In the genomic region with DNA sequence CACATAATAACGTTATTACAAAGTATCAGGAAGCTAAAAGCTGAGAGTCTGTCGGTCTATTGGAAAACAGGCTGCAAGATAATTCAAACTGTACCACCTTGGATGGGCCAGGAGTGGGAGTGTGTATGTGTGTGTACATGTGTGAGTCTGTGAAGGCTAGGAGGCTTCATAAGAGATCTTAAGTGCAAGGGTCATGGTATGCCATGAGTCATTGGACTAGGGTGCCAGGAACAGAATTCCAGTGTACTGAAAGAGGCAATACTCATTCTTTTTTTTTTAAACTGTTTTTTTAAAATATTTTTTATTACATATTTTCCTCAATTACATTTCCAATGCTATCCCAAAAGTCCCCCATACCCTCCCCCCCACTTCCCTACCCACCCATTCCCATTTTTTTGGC, we compare ENCODE assay signal across 15 mouse cellular contexts.
"Had no signal": no experiment of that assay in that cellular context is flagged by ENCODE, and none has a peak within 500 bp of the region (broad histone marks: within the 10 kb centered on the region; RNA-seq: fewer than 3 reads in every experiment).

No protein-coding gene starts in this region.

- H3K4me3 ChIP-seq: megakaryocyte, embryonic 14.5 days; midbrain, embryonic 13.5 days; midbrain, embryonic 15.5 days; neural tube, embryonic 12.5 days; stomach, embryonic 15.5 days had no signal

- H3K4me1 ChIP-seq: megakaryocyte, embryonic 14.5 days; midbrain, embryonic 13.5 days; midbrain, embryonic 15.5 days; neural tube, embryonic 12.5 days; stomach, embryonic 15.5 days had no signal

- H3K9me3 ChIP-seq: megakaryocyte, embryonic 14.5 days; midbrain, embryonic 13.5 days; midbrain, embryonic 15.5 days; neural tube, embryonic 12.5 days; stomach, embryonic 15.5 days had no signal

- H3K36me3 ChIP-seq: midbrain, embryonic 13.5 days; midbrain, embryonic 15.5 days; neural tube, embryonic 12.5 days; stomach, embryonic 15.5 days had no signal

- DNase-seq: lung, adult 18-20 months; lung, embryonic 14.5 days; lung, postnatal 14 days; lung, postnatal 36 days; right cerebral cortex, postnatal 14 days; thymus, postnatal 14 days; thymus, postnatal 36 days had no signal

- H3K27me3 ChIP-seq: megakaryocyte, embryonic 14.5 days; midbrain, embryonic 13.5 days; midbrain, embryonic 15.5 days; neural tube, embryonic 12.5 days; stomach, embryonic 15.5 days had no signal

- ATAC-seq: midbrain, embryonic 13.5 days; midbrain, embryonic 15.5 days had no signal

- H3K4me2 ChIP-seq: lung, embryonic 14.5 days; midbrain, embryonic 11.5 days; midbrain, embryonic 13.5 days; midbrain, embryonic 15.5 days; neural tube, embryonic 12.5 days; stomach, embryonic 15.5 days had no signal

- H3K27ac ChIP-seq: macrophage; midbrain, embryonic 13.5 days; midbrain, embryonic 15.5 days; neural tube, embryonic 12.5 days; stomach, embryonic 15.5 days; stomach, postnatal 0 days had no signal

- H3K9ac ChIP-seq: lung, embryonic 14.5 days; midbrain, embryonic 13.5 days; midbrain, embryonic 15.5 days; neural tube, embryonic 12.5 days; stomach, embryonic 15.5 days had no signal
